Mouse (Mus musculus): ENCODE measurements around the gene Plcg1. TPM values are rescaled to one million over a fixed set of nuclear protein-coding genes. Genes with fewer than 3 reads are reported as not detected.

The Plcg1 gene
- polyA plus RNA-seq, 1 experiment from 2014 or later, result 40.2 TPM

- 60% methylated on average over 2 of the region's 2 CpGs for WGBS
- Histone ChIP-seq H3K27ac (ENCODE audit: low read depth, low read length) (no peak overlapping the region), H3K9ac (ENCODE audit: low read length) (no peak overlapping the region), H3K36me3 (ENCODE audit: control insufficient read depth, insufficient read depth, low read length) (no peaks in the 10 kb centered on the region), H3K4me2 (ENCODE audit: low read length) (no peak overlapping the region), H3K9me3 (replicated peaks; ENCODE audit: control insufficient read depth, low read length) (no peaks in the 10 kb centered on the region), H3K4me3 (ENCODE audit: low read depth, low read length) (no peak overlapping the region), H3K27me3 (replicated peaks; ENCODE audit: control insufficient read depth, insufficient read depth, low read length) (no peaks in the 10 kb centered on the region), H3K4me1 (ENCODE audit: control insufficient read depth, insufficient read depth, low read length) (no peaks in the 10 kb centered on the region)
- ATAC-seq, result peak; percentile 40; the same call in 1 of the 2 replicates
- DNase-seq (ENCODE audit: low spot score), result peak; percentile 22
Measured at GRCm38 (mm10) chr2:160796973-160797372, 65.9 kb downstream of the Plcg1 start.

- Histone ChIP-seq H3K27ac (ENCODE audit: low read depth, low read length) (no peak overlapping the region), H3K27me3 (replicated peaks; ENCODE audit: control insufficient read depth, insufficient read depth, low read length) (no peaks in the 10 kb centered on the region), H3K4me3 (ENCODE audit: low read depth, low read length) (no peak overlapping the region), H3K36me3 (ENCODE audit: control insufficient read depth, insufficient read depth, low read length) (no peaks in the 10 kb centered on the region), H3K4me2 (ENCODE audit: low read length) (no peak overlapping the region), H3K9me3 (replicated peaks; ENCODE audit: control insufficient read depth, low read length) (no peaks in the 10 kb centered on the region), H3K4me1 (ENCODE audit: control insufficient read depth, insufficient read depth, low read length) (no peaks in the 10 kb centered on the region), H3K9ac (ENCODE audit: low read length) (no peak overlapping the region)
- ATAC-seq (no peak), DNase-seq (ENCODE audit: low spot score) (no peak)
- WGBS, result 97% methylated on average over 1 of the region's 1 CpGs
Measured at GRCm38 (mm10) chr2:160798206-160798605, 67.1 kb downstream of the Plcg1 start.

GRCm38 (mm10) chr2:160800967-160801366 lies 69.9 kb downstream of the Plcg1 start:
- Histone ChIP-seq H3K4me2 (ENCODE audit: low read length) (no peak overlapping the region), H3K36me3 (ENCODE audit: control insufficient read depth, insufficient read depth, low read length) (no peaks in the 10 kb centered on the region), H3K4me1 (ENCODE audit: control insufficient read depth, insufficient read depth, low read length) (no peaks in the 10 kb centered on the region), H3K27me3 (replicated peaks; ENCODE audit: control insufficient read depth, insufficient read depth, low read length) (no peaks in the 10 kb centered on the region), H3K9me3 (replicated peaks; ENCODE audit: control insufficient read depth, low read length) (no peaks in the 10 kb centered on the region), H3K9ac (ENCODE audit: low read length) (no peak overlapping the region), H3K4me3 (ENCODE audit: low read depth, low read length) (no peak overlapping the region), H3K27ac (ENCODE audit: low read depth, low read length) (no peak overlapping the region)
- DNase-seq (ENCODE audit: low spot score) (no peak), ATAC-seq (no peak)
- 92% methylated on average over 1 of the region's 1 CpGs for WGBS

- Histone ChIP-seq H3K27ac (ENCODE audit: low read depth, low read length) (no peak overlapping the region), H3K9me3 (replicated peaks; ENCODE audit: control insufficient read depth, low read length) (no peaks in the 10 kb centered on the region)
- 87% methylated on average over 3 of the region's 3 CpGs for whole genome bisulfite sequencing
Measured at GRCm38 (mm10) chr2:160802326-160802725, 71.2 kb downstream of the Plcg1 start.

GRCm38 (mm10) chr2:160804794-160805527 lies 73.9 kb downstream of the Plcg1 start:
- Histone ChIP-seq H3K36me3 (ENCODE audit: control insufficient read depth, insufficient read depth, low read length) (no peaks in the 10 kb centered on the region), H3K27me3 (replicated peaks; ENCODE audit: control insufficient read depth, insufficient read depth, low read length) (no peaks in the 10 kb centered on the region), H3K4me3 (ENCODE audit: low read depth, low read length) (no peak overlapping the region), H3K27ac (ENCODE audit: low read depth, low read length) (no peak overlapping the region), H3K9ac (ENCODE audit: low read length) (no peak overlapping the region), H3K9me3 (replicated peaks; ENCODE audit: control insufficient read depth, low read length) (no peaks in the 10 kb centered on the region), H3K4me2 (ENCODE audit: low read length) (no peak overlapping the region), H3K4me1 (ENCODE audit: control insufficient read depth, insufficient read depth, low read length) (no peaks in the 10 kb centered on the region)
- WGBS, result 80% methylated on average over 4 of the region's 4 CpGs
- no peak for ATAC-seq
- no peak for DNase-seq (ENCODE audit: low spot score)

More at GRCm38 (mm10) chr2:160802326-160802725, 71.2 kb downstream of the Plcg1 start:
- Histone ChIP-seq H3K27me3 (replicated peaks; ENCODE audit: control insufficient read depth, insufficient read depth, low read length) (no peaks in the 10 kb centered on the region), H3K36me3 (ENCODE audit: control insufficient read depth, insufficient read depth, low read length) (no peaks in the 10 kb centered on the region), H3K4me1 (ENCODE audit: control insufficient read depth, insufficient read depth, low read length) (no peaks in the 10 kb centered on the region), H3K4me2 (ENCODE audit: low read length) (no peak overlapping the region), H3K9ac (ENCODE audit: low read length) (no peak overlapping the region), H3K4me3 (ENCODE audit: low read depth, low read length) (no peak overlapping the region)
- DNase-seq (ENCODE audit: low spot score) (no peak), ATAC-seq (no peak)

- no peaks in the 10 kb centered on the region for H3K36me3 ChIP-seq (ENCODE audit: control insufficient read depth, insufficient read depth, low read length)
- H3K4me1 ChIP-seq (ENCODE audit: control insufficient read depth, insufficient read depth, low read length), result no peaks in the 10 kb centered on the region
- no peak overlapping the region for H3K9ac ChIP-seq (ENCODE audit: low read length)
- H3K27ac ChIP-seq (ENCODE audit: low read depth, low read length), result no peak overlapping the region
- no peaks in the 10 kb centered on the region for H3K27me3 ChIP-seq (replicated peaks; ENCODE audit: control insufficient read depth, insufficient read depth, low read length)
- ATAC-seq (no peak), DNase-seq (ENCODE audit: low spot score) (no peak)
- no peak overlapping the region for H3K4me2 ChIP-seq (ENCODE audit: low read length)
- no peak overlapping the region for H3K4me3 ChIP-seq (ENCODE audit: low read depth, low read length)
- H3K9me3 ChIP-seq (replicated peaks; ENCODE audit: control insufficient read depth, low read length), result no peaks in the 10 kb centered on the region
- 50% methylated on average over 3 of the region's 3 CpGs for WGBS
Measured at GRCm38 (mm10) chr2:160806091-160806521, 75.0 kb downstream of the Plcg1 start.

- H3K36me3 ChIP-seq (ENCODE audit: control insufficient read depth, insufficient read depth, low read length), result no peaks in the 10 kb centered on the region
- ATAC-seq, result no peak
- H3K27ac ChIP-seq (ENCODE audit: low read depth, low read length), result no peak overlapping the region
- no peak overlapping the region for H3K4me3 ChIP-seq (ENCODE audit: low read depth, low read length)
- H3K9me3 ChIP-seq (replicated peaks; ENCODE audit: control insufficient read depth, low read length), result no peaks in the 10 kb centered on the region
- H3K4me1 ChIP-seq (ENCODE audit: control insufficient read depth, insufficient read depth, low read length), result no peaks in the 10 kb centered on the region
- H3K27me3 ChIP-seq (replicated peaks; ENCODE audit: control insufficient read depth, insufficient read depth, low read length), result no peaks in the 10 kb centered on the region
- no peak overlapping the region for H3K4me2 ChIP-seq (ENCODE audit: low read length)
- no peak for DNase-seq (ENCODE audit: low spot score)
- no peak overlapping the region for H3K9ac ChIP-seq (ENCODE audit: low read length)
Measured at GRCm38 (mm10) chr2:160810376-160810775, 79.3 kb downstream of the Plcg1 start.

- DNase-seq (ENCODE audit: low spot score) (no peak), ATAC-seq (no peak)
- Histone ChIP-seq H3K27me3 (replicated peaks; ENCODE audit: control insufficient read depth, insufficient read depth, low read length) (no peaks in the 10 kb centered on the region), H3K9ac (ENCODE audit: low read length) (no peak overlapping the region), H3K4me1 (ENCODE audit: control insufficient read depth, insufficient read depth, low read length) (no peaks in the 10 kb centered on the region), H3K9me3 (replicated peaks; ENCODE audit: control insufficient read depth, low read length) (no peaks in the 10 kb centered on the region), H3K4me3 (ENCODE audit: low read depth, low read length) (no peak overlapping the region), H3K4me2 (ENCODE audit: low read length) (no peak overlapping the region), H3K36me3 (ENCODE audit: control insufficient read depth, insufficient read depth, low read length) (no peaks in the 10 kb centered on the region), H3K27ac (ENCODE audit: low read depth, low read length) (no peak overlapping the region)
- 93% methylated on average over 1 of the region's 1 CpGs for WGBS
Measured at GRCm38 (mm10) chr2:160810802-160811201, 79.7 kb downstream of the Plcg1 start.
